Mouse (Mus musculus) heart, embryonic 13.5 days (tissue): ENCODE results near the gene Gtf2ird1. TPM values are rescaled to one million over a fixed set of nuclear protein-coding genes. Genes with fewer than 3 reads are reported as not detected.
"Not testable (repeated sequence)": the region's sequence is repeated elsewhere in the genome, so short reads cannot be mapped to it uniquely, and the experiment has no call there.

ENCODE experiments used
- ATAC-seq: fragments of 200-750 bp; cut with Nextera tagmentation; 2 replicates; pipeline ENCODE4 v1.8.0; 2017; ENCODE audit warnings: moderate TSS enrichment; ENCODE audit not compliant: insufficient number of reproducible peaks, low FRiP score, low TSS enrichment; ENCODE audit errors: extremely low read depth
- H3K27ac ChIP-seq: fragments of 300-500 bp; sonication (generic); replicated peaks from 2 replicates; pipeline ENCODE4 v1.5.1; 2015; ENCODE audit warnings: moderate library complexity, mild to moderate bottlenecking, inconsistent platforms
- H3K27me3 ChIP-seq: fragments of 300-500 bp; sonication (generic); replicated peaks from 2 replicates; pipeline ENCODE4 v1.6.1; 2015; ENCODE audit warnings: mild to moderate bottlenecking, inconsistent platforms
- H3K36me3 ChIP-seq: fragments of 300-500 bp; sonication (generic); 2 replicates; pipeline ENCODE4 v1.6.1; 2015; ENCODE audit warnings: mild to moderate bottlenecking, inconsistent platforms
- H3K4me1 ChIP-seq: fragments of 300-500 bp; sonication (generic); 2 replicates; pipeline ENCODE4 v1.6.1; 2015; ENCODE audit warnings: inconsistent platforms
- H3K4me2 ChIP-seq: fragments of 300-500 bp; sonication (generic); 2 replicates; pipeline ENCODE4 v1.6.1; 2015; ENCODE audit warnings: inconsistent platforms, mild to moderate bottlenecking, moderate library complexity
- H3K4me3 ChIP-seq: fragments of 300-500 bp; sonication (generic); 2 replicates; pipeline ENCODE4 v1.5.1; 2015; ENCODE audit warnings: moderate library complexity, mild to moderate bottlenecking, inconsistent platforms
- H3K9ac ChIP-seq: fragments of 300-500 bp; sonication (generic); 2 replicates; pipeline ENCODE4 v1.6.1; 2015; ENCODE audit warnings: inconsistent platforms, mild to moderate bottlenecking, moderate library complexity
- H3K9me3 ChIP-seq: fragments of 300-500 bp; sonication (generic); 2 replicates; pipeline ENCODE4 v1.6.1; 2016; ENCODE audit warnings: inconsistent platforms
- WGBS: fragments of 180-500 bp; shearing (Covaris S2); methylation state at CpG from one replicate; pipeline ENCODE4 v1.1.7; 2015; ENCODE audit warnings: mixed read lengths; 5-methylcytosine and 5-hydroxymethylcytosine counted together
- polyA plus RNA-seq: library from polyadenylated mRNA; unstranded; fragments of >200 nt; fragmentation: Nextera tagmentation; extraction: Ambion mirVana; gene quantifications from 2 replicates; pipeline ENCODE4 v1.2.1, GENCODE M21; 2015

The Gtf2ird1 gene
- polyA plus RNA-seq, 1 experiment from 2014 or later: 53.4 TPM

DNA sequence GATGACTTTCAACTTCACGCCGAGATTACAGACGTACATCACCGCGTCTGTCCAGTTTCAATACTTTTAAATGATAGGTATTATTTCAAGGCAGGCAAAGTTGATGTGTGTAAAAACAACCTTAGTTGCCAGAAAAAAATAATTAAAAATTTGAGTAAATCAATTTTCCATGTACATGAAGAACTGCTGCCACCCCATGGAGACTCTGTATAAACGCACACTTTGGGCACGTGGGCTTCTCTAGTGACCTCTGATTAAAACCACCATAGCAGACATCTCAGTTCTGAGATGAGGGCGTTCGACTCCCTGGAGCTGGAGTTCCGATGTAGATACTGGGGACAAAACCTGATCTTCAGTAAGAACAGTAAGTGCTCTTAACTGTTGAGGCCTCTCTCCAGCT lies 115.2 kb downstream of the Gtf2ird1 start:
- WGBS: 63% methylated on average over 10 of the region's 10 CpGs
- Histone ChIP-seq H3K27me3 (no peaks in the 10 kb centered on the region), H3K36me3 (no peaks in the 10 kb centered on the region), H3K4me1 (0 out of 2 replicates have a peak, but pooled peaks cover 4% of the 10 kb centered on the region), H3K27ac (no peak overlapping the region), H3K9ac (no peak overlapping the region), H3K9me3 (no peaks in the 10 kb centered on the region), H3K4me2 (no peak overlapping the region), H3K4me3 (no peak overlapping the region)
- no peak for ATAC-seq

DNA sequence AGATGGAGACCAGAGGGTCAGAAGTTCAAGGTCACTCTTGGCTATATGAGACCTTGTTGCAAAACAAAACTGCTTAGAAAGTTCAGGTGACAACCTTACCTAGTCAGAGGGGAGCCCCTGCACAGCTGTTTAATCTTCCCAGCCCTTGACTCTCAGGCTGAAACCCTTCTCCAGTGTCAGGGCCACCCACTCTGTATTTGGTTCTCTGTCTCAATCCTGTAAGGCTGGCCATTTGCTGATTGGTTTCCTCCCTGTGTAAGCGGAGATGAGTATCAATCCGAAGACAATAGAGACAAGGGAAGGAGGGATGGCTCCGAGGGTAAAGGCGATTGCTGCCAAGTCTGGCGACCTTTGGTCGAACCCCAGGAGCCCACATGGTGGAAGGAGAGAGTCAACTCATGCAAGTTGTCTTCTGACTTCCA lies 116.4 kb downstream of the Gtf2ird1 start:
- WGBS: 29% methylated on average over 6 of the region's 6 CpGs
- no peaks in the 10 kb centered on the region for H3K27me3 ChIP-seq

GRCm38 (mm10) chr5:134337012-134337411 lies 119.5 kb downstream of the Gtf2ird1 start:
- 58% methylated on average over 2 of the region's 2 CpGs for WGBS
- not testable (repeated sequence) for H3K36me3 ChIP-seq, H3K9me3 ChIP-seq, H3K27me3 ChIP-seq, H3K4me1 ChIP-seq, H3K4me3 ChIP-seq, H3K4me2 ChIP-seq, H3K9ac ChIP-seq, ATAC-seq, H3K27ac ChIP-seq

More for the DNA sequence above, 116.4 kb downstream of the Gtf2ird1 start:
- no peaks in the 10 kb centered on the region for H3K9me3 ChIP-seq
- no peak overlapping the region for H3K9ac ChIP-seq
- no peaks in the 10 kb centered on the region for H3K36me3 ChIP-seq
- 0 out of 2 replicates have a peak, but pooled peaks cover 4% of the 10 kb centered on the region for H3K4me1 ChIP-seq
- no peak for ATAC-seq
- no peak overlapping the region for H3K4me3 ChIP-seq
- H3K27ac ChIP-seq: no peak overlapping the region
- no peak overlapping the region for H3K4me2 ChIP-seq

GRCm38 (mm10) chr5:134332743-134333142 lies 123.8 kb downstream of the Gtf2ird1 start:
- H3K9ac ChIP-seq: no peak overlapping the region
- no peaks in the 10 kb centered on the region for H3K27me3 ChIP-seq
- no peak overlapping the region for H3K4me3 ChIP-seq
- H3K4me1 ChIP-seq: peaks cover 3% of the 10 kb centered on the region; the same call in 1 of the 2 replicates
- H3K36me3 ChIP-seq: no peaks in the 10 kb centered on the region
- no peak overlapping the region for H3K4me2 ChIP-seq
- WGBS: 69% methylated on average over 8 of the region's 8 CpGs
- H3K9me3 ChIP-seq: no peaks in the 10 kb centered on the region
- ATAC-seq: no peak
- no peak overlapping the region for H3K27ac ChIP-seq

DNA sequence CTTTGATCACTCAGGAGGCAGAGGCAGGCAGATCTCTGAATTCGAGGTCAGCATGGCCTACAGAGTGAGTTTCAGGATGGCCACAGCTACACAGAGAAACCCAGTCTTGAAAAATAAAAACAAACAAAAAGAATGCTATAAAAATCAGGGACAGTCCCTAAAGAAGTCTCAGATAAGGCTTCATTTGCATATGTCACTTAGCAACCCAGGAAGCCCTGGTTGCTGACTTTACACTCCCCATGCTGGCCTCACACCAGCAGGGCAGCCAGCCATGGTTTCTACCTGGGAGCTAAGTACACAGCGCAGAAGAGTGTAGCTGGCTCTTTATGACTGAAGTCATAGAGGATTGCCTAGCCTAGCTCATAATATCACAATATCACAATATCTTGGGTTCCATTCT lies 126.4 kb downstream of the Gtf2ird1 start:
- peaks cover 12% of the 10 kb centered on the region for H3K4me1 ChIP-seq
- H3K36me3 ChIP-seq: no peaks in the 10 kb centered on the region
- H3K9ac ChIP-seq: no peak overlapping the region
- no peak overlapping the region for H3K4me3 ChIP-seq
- no peaks in the 10 kb centered on the region for H3K9me3 ChIP-seq
- WGBS: 83% methylated on average over 2 of the region's 2 CpGs
- H3K4me2 ChIP-seq: no peak overlapping the region
- no peak overlapping the region for H3K27ac ChIP-seq
- no peaks in the 10 kb centered on the region for H3K27me3 ChIP-seq
- no peak for ATAC-seq

DNA sequence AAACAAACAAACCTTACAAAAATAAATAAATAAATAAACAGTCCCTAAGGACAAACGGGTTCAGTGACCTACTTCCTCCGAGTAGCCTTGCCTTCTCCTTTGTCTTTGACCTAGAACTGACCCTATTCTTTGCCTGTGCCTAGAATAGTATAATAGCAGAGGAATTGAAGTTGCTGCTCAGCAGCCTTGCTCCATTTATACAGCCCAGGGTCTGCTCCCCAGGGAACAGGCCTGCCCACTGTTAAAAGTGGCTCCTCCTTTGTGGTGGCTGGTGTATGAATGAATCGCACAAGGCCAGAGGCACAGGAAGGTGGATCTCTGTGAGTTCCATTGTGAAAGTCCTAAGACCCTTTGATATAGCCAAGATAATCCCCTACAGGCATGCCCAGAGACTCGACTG lies 127.2 kb downstream of the Gtf2ird1 start:
- 66% methylated on average over 4 of the region's 4 CpGs for whole genome bisulfite sequencing
- ATAC-seq: no peak

GRCm38 (mm10) chr5:134328482-134329001 lies 128.0 kb downstream of the Gtf2ird1 start:
- Histone ChIP-seq H3K9ac (no peak overlapping the region), H3K4me2 (no peak overlapping the region), H3K36me3 (no peaks in the 10 kb centered on the region), H3K27me3 (no peaks in the 10 kb centered on the region), H3K4me3 (no peak overlapping the region), H3K9me3 (no peaks in the 10 kb centered on the region), H3K27ac (no peak overlapping the region), H3K4me1 (peaks cover 18% of the 10 kb centered on the region)
- WGBS: 49% methylated on average over 6 of the region's 6 CpGs
- ATAC-seq: no peak

More for the DNA sequence above, 127.2 kb downstream of the Gtf2ird1 start:
- no peak overlapping the region for H3K4me3 ChIP-seq
- no peak overlapping the region for H3K9ac ChIP-seq
- H3K4me2 ChIP-seq: no peak overlapping the region
- H3K36me3 ChIP-seq: no peaks in the 10 kb centered on the region
- H3K27ac ChIP-seq: no peak overlapping the region
- H3K9me3 ChIP-seq: no peaks in the 10 kb centered on the region
- no peaks in the 10 kb centered on the region for H3K27me3 ChIP-seq
- H3K4me1 ChIP-seq: peaks cover 12% of the 10 kb centered on the region

DNA sequence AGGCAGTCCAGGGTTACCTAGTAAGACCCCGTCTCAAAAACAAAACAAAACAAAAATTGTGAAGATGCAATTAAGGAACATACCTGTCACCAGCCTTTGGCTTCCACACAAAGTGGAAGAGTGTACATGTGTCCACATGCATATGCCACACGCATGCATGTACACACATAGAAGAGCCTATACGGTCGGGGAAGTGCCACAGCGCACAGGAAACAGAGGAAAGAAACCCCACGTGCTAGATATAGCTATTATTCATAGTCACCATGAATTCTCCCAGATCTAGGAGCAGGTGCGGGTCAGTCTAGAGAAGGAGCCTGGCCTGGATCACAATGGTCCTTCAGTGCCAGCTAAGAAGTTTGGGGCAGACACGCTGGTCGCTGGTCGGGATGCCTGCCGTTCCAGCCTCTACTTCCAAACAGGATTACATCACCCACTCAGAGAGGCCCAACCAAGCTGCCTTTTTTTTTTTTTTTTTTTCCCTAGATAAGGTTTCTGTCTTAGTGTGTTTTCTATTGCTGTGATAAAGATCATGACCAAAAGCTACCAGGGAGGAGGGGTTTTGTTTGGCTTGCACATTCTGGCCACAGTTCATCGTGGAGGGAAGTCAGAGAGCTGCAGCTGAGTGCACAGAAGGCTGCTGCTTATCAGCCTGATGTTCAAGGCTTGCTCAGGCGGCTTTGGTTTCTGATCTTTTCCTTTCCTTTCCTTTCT lies 130.5 kb downstream of the Gtf2ird1 start:
- no peaks in the 10 kb centered on the region for H3K36me3 ChIP-seq
- H3K4me3 ChIP-seq: no peak overlapping the region
- no peaks in the 10 kb centered on the region for H3K27me3 ChIP-seq
- H3K4me2 ChIP-seq: no peak overlapping the region
- peak overlapping the region; percentile 34; the same call in 1 of the 2 replicates for H3K9ac ChIP-seq
- ATAC-seq: no peak
- H3K4me1 ChIP-seq: peaks cover 18% of the 10 kb centered on the region
- no peaks in the 10 kb centered on the region for H3K9me3 ChIP-seq
- WGBS: 45% methylated on average over 13 of the region's 13 CpGs
- peak overlapping the region; percentile 28; the same call in 1 of the 2 replicates for H3K27ac ChIP-seq

- Histone ChIP-seq H3K4me1 (peaks cover 16% of the 10 kb centered on the region), H3K9ac (no peak overlapping the region; the same call in 1 of the 2 replicates), H3K4me3 (no peak overlapping the region), H3K36me3 (no peaks in the 10 kb centered on the region), H3K27me3 (no peaks in the 10 kb centered on the region), H3K9me3 (no peaks in the 10 kb centered on the region), H3K4me2 (no peak overlapping the region), H3K27ac (peak overlapping the region; percentile 22; the same call in 1 of the 2 replicates)
- WGBS: 17% methylated on average over 2 of the region's 2 CpGs
- ATAC-seq: no peak
Observed at GRCm38 (mm10) chr5:134323869-134324268, 132.6 kb downstream of the Gtf2ird1 start.

- Histone ChIP-seq H3K27ac (no peak overlapping the region), H3K36me3 (no peaks in the 10 kb centered on the region)
- WGBS: 87% methylated on average over 13 of the region's 13 CpGs
Observed at GRCm38 (mm10) chr5:134323311-134323710, 133.2 kb downstream of the Gtf2ird1 start.

DNA sequence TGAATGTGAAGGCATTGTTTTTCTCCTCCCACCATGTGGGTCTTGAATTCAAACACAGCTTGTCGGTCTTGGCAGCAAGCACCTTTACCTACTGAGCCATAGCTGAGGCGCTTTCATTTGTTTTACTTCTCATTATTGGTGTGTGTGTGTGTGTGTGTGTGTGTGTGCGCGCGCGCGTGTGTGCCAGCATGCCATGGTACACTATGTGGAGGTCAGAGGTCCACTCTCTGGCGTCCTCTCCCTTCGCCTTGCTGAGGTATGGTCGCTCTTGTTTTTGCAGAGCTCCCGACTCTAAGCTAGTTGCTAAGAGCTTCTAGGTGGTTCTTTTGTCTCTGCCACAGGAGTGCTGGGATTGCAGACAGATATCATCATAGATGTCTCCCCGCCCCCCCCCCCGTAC lies 134.2 kb downstream of the Gtf2ird1 start:
- Histone ChIP-seq H3K4me1 (peaks cover 27% of the 10 kb centered on the region), H3K9ac (no peak overlapping the region), H3K36me3 (no peaks in the 10 kb centered on the region), H3K27me3 (no peaks in the 10 kb centered on the region), H3K9me3 (no peaks in the 10 kb centered on the region), H3K4me3 (no peak overlapping the region), H3K4me2 (no peak overlapping the region), H3K27ac (no peak overlapping the region)
- WGBS: 83% methylated on average over 13 of the region's 13 CpGs
- ATAC-seq: no peak

More at GRCm38 (mm10) chr5:134323311-134323710, 133.2 kb downstream of the Gtf2ird1 start:
- H3K4me3 ChIP-seq: no peak overlapping the region
- no peaks in the 10 kb centered on the region for H3K27me3 ChIP-seq
- no peak for ATAC-seq
- peaks cover 21% of the 10 kb centered on the region for H3K4me1 ChIP-seq
- no peak overlapping the region for H3K9ac ChIP-seq
- H3K9me3 ChIP-seq: no peaks in the 10 kb centered on the region
- no peak overlapping the region for H3K4me2 ChIP-seq

GRCm38 (mm10) chr5:134321699-134322098 lies 134.8 kb downstream of the Gtf2ird1 start:
- no peaks in the 10 kb centered on the region for H3K9me3 ChIP-seq
- no peak for ATAC-seq
- H3K27me3 ChIP-seq: no peaks in the 10 kb centered on the region
- H3K4me3 ChIP-seq: no peak overlapping the region
- H3K36me3 ChIP-seq: no peaks in the 10 kb centered on the region
- no peak overlapping the region for H3K9ac ChIP-seq
- H3K4me2 ChIP-seq: no peak overlapping the region
- no peak overlapping the region for H3K27ac ChIP-seq
- H3K4me1 ChIP-seq: peaks cover 34% of the 10 kb centered on the region
- 66% methylated on average over 7 of the region's 7 CpGs for WGBS
